Mouse (Mus musculus): Measurements from ENCODE around the gene Plod1. TPM values are rescaled to one million over a fixed set of nuclear protein-coding genes. Genes with fewer than 3 reads are reported as not detected.

The Plod1 gene
- polyA plus RNA-seq, 1 experiment from 2014 or later: 28.2 TPM

GRCm38 (mm10) chr4:147965712-147966111 is 29.1 kb upstream of the Plod1 start:
- WGBS: 80% methylated on average over 7 of the region's 7 CpGs
- ATAC-seq (ENCODE audit: low FRiP score): no peak

GRCm38 (mm10) chr4:147963623-147964022 is 27.1 kb upstream of the Plod1 start:
- no peaks in the 10 kb centered on the region for H3K27me3 ChIP-seq (ENCODE audit: control insufficient read depth, insufficient read depth, low read length)

More at GRCm38 (mm10) chr4:147965712-147966111, 29.1 kb upstream of the Plod1 start:
- H3K36me3 ChIP-seq (ENCODE audit: control insufficient read depth, insufficient read depth, low read length): no peaks in the 10 kb centered on the region
- no peak overlapping the region for H3K4me3 ChIP-seq (ENCODE audit: low read depth, low read length)
- H3K4me2 ChIP-seq (replicated peaks; ENCODE audit: low read depth, low read length): no peak overlapping the region
- H3K27ac ChIP-seq (ENCODE audit: low read depth, low read length): no peak overlapping the region
- no peaks in the 10 kb centered on the region for H3K9me3 ChIP-seq (ENCODE audit: control insufficient read depth, low read length)
- H3K4me1 ChIP-seq (replicated peaks; ENCODE audit: control insufficient read depth, insufficient read depth, low read length): no peaks in the 10 kb centered on the region
- no peaks in the 10 kb centered on the region for H3K27me3 ChIP-seq (ENCODE audit: control insufficient read depth, insufficient read depth, low read length)
- DNase-seq (ENCODE audit: low spot score): no peak
- no peak overlapping the region for H3K9ac ChIP-seq (ENCODE audit: low read depth, low read length)

GRCm38 (mm10) chr4:147962781-147963180 is 26.2 kb upstream of the Plod1 start:
- no peak overlapping the region for H3K27ac ChIP-seq (ENCODE audit: low read depth, low read length)
- H3K4me2 ChIP-seq (replicated peaks; ENCODE audit: low read depth, low read length): no peak overlapping the region
- no peaks in the 10 kb centered on the region for H3K9me3 ChIP-seq (ENCODE audit: control insufficient read depth, low read length)
- WGBS: 66% methylated on average over 6 of the region's 6 CpGs
- no peaks in the 10 kb centered on the region for H3K4me1 ChIP-seq (replicated peaks; ENCODE audit: control insufficient read depth, insufficient read depth, low read length)
- H3K4me3 ChIP-seq (ENCODE audit: low read depth, low read length): no peak overlapping the region
- ATAC-seq (ENCODE audit: low FRiP score): no peak
- no peak overlapping the region for H3K9ac ChIP-seq (ENCODE audit: low read depth, low read length)
- DNase-seq (ENCODE audit: low spot score): no peak
- H3K36me3 ChIP-seq (ENCODE audit: control insufficient read depth, insufficient read depth, low read length): no peaks in the 10 kb centered on the region
- H3K27me3 ChIP-seq (ENCODE audit: control insufficient read depth, insufficient read depth, low read length): no peaks in the 10 kb centered on the region

More at GRCm38 (mm10) chr4:147963623-147964022, 27.1 kb upstream of the Plod1 start:
- no peak overlapping the region for H3K27ac ChIP-seq (ENCODE audit: low read depth, low read length)
- H3K9ac ChIP-seq (ENCODE audit: low read depth, low read length): no peak overlapping the region
- H3K4me2 ChIP-seq (replicated peaks; ENCODE audit: low read depth, low read length): no peak overlapping the region
- no peak overlapping the region for H3K4me3 ChIP-seq (ENCODE audit: low read depth, low read length)
- no peaks in the 10 kb centered on the region for H3K9me3 ChIP-seq (ENCODE audit: control insufficient read depth, low read length)
- 87% methylated on average over 15 of the region's 15 CpGs for WGBS
- no peaks in the 10 kb centered on the region for H3K36me3 ChIP-seq (ENCODE audit: control insufficient read depth, insufficient read depth, low read length)
- DNase-seq (ENCODE audit: low spot score): no peak
- no peaks in the 10 kb centered on the region for H3K4me1 ChIP-seq (replicated peaks; ENCODE audit: control insufficient read depth, insufficient read depth, low read length)
- ATAC-seq (ENCODE audit: low FRiP score): no peak

- Histone ChIP-seq H3K36me3 (ENCODE audit: control insufficient read depth, insufficient read depth, low read length) (no peaks in the 10 kb centered on the region), H3K27me3 (ENCODE audit: control insufficient read depth, insufficient read depth, low read length) (no peaks in the 10 kb centered on the region), H3K9ac (ENCODE audit: low read depth, low read length) (no peak overlapping the region), H3K9me3 (ENCODE audit: control insufficient read depth, low read length) (no peaks in the 10 kb centered on the region), H3K4me2 (replicated peaks; ENCODE audit: low read depth, low read length) (no peak overlapping the region), H3K27ac (ENCODE audit: low read depth, low read length) (no peak overlapping the region), H3K4me3 (ENCODE audit: low read depth, low read length) (no peak overlapping the region), H3K4me1 (replicated peaks; ENCODE audit: control insufficient read depth, insufficient read depth, low read length) (no peaks in the 10 kb centered on the region)
- 52% methylated on average over 6 of the region's 6 CpGs for WGBS
- DNase-seq (ENCODE audit: low spot score): peak; percentile 86
- ATAC-seq (ENCODE audit: low FRiP score): peak; percentile 90
Measured at GRCm38 (mm10) chr4:147959881-147960831, 23.6 kb upstream of the Plod1 start.

GRCm38 (mm10) chr4:147957141-147957540 is 20.6 kb upstream of the Plod1 start:
- Histone ChIP-seq H3K4me1 (replicated peaks; ENCODE audit: control insufficient read depth, insufficient read depth, low read length) (no peaks in the 10 kb centered on the region), H3K27me3 (ENCODE audit: control insufficient read depth, insufficient read depth, low read length) (no peaks in the 10 kb centered on the region), H3K9me3 (ENCODE audit: control insufficient read depth, low read length) (no peaks in the 10 kb centered on the region), H3K9ac (ENCODE audit: low read depth, low read length) (no peak overlapping the region), H3K27ac (ENCODE audit: low read depth, low read length) (no peak overlapping the region), H3K4me2 (replicated peaks; ENCODE audit: low read depth, low read length) (no peak overlapping the region), H3K36me3 (ENCODE audit: control insufficient read depth, insufficient read depth, low read length) (no peaks in the 10 kb centered on the region), H3K4me3 (ENCODE audit: low read depth, low read length) (no peak overlapping the region)
- WGBS: 41% methylated on average over 11 of the region's 11 CpGs
- peak; percentile 62 for DNase-seq (ENCODE audit: low spot score)
- ATAC-seq (ENCODE audit: low FRiP score): no peak

- 13% methylated on average over 4 of the region's 4 CpGs for whole genome bisulfite sequencing
- H3K9me3 ChIP-seq (ENCODE audit: control insufficient read depth, low read length): no peaks in the 10 kb centered on the region
- H3K4me1 ChIP-seq (replicated peaks; ENCODE audit: control insufficient read depth, insufficient read depth, low read length): no peaks in the 10 kb centered on the region
- no peaks in the 10 kb centered on the region for H3K36me3 ChIP-seq (ENCODE audit: control insufficient read depth, insufficient read depth, low read length)
- no peak overlapping the region for H3K4me2 ChIP-seq (replicated peaks; ENCODE audit: low read depth, low read length)
- H3K27ac ChIP-seq (ENCODE audit: low read depth, low read length): no peak overlapping the region
- DNase-seq (ENCODE audit: low spot score) (peak; percentile 70), ATAC-seq (ENCODE audit: low FRiP score) (peak; percentile 49; the same call in 1 of the 2 replicates)
- H3K27me3 ChIP-seq (ENCODE audit: control insufficient read depth, insufficient read depth, low read length): no peaks in the 10 kb centered on the region
- no peak overlapping the region for H3K9ac ChIP-seq (ENCODE audit: low read depth, low read length)
- no peak overlapping the region for H3K4me3 ChIP-seq (ENCODE audit: low read depth, low read length)
Measured at GRCm38 (mm10) chr4:147953590-147953989, 17.0 kb upstream of the Plod1 start.

- no peak for ATAC-seq (ENCODE audit: low FRiP score)
- 75% methylated on average over 2 of the region's 2 CpGs for WGBS
Measured at GRCm38 (mm10) chr4:147947511-147947910, 10.9 kb upstream of the Plod1 start.

GRCm38 (mm10) chr4:147943005-147943404 is 6.4 kb upstream of the Plod1 start:
- H3K36me3 ChIP-seq (ENCODE audit: control insufficient read depth, insufficient read depth, low read length): 0 out of 2 replicates have a peak, but pooled peaks cover 4% of the 10 kb centered on the region
- 100% methylated on average over 1 of the region's 1 CpGs for WGBS

More at GRCm38 (mm10) chr4:147947511-147947910, 10.9 kb upstream of the Plod1 start:
- Histone ChIP-seq H3K4me2 (replicated peaks; ENCODE audit: low read depth, low read length) (no peak overlapping the region), H3K4me1 (replicated peaks; ENCODE audit: control insufficient read depth, insufficient read depth, low read length) (no peaks in the 10 kb centered on the region), H3K27ac (ENCODE audit: low read depth, low read length) (no peak overlapping the region), H3K9ac (ENCODE audit: low read depth, low read length) (no peak overlapping the region), H3K27me3 (ENCODE audit: control insufficient read depth, insufficient read depth, low read length) (no peaks in the 10 kb centered on the region), H3K4me3 (ENCODE audit: low read depth, low read length) (no peak overlapping the region), H3K36me3 (ENCODE audit: control insufficient read depth, insufficient read depth, low read length) (0 out of 2 replicates have a peak, but pooled peaks cover 4% of the 10 kb centered on the region), H3K9me3 (ENCODE audit: control insufficient read depth, low read length) (no peaks in the 10 kb centered on the region)
- no peak for DNase-seq (ENCODE audit: low spot score)

More at GRCm38 (mm10) chr4:147943005-147943404, 6.4 kb upstream of the Plod1 start:
- no peak overlapping the region for H3K4me2 ChIP-seq (replicated peaks; ENCODE audit: low read depth, low read length)
- DNase-seq (ENCODE audit: low spot score): no peak
- peaks cover 6% of the 10 kb centered on the region for H3K4me1 ChIP-seq (replicated peaks; ENCODE audit: control insufficient read depth, insufficient read depth, low read length)
- H3K4me3 ChIP-seq (ENCODE audit: low read depth, low read length): no peak overlapping the region
- H3K9ac ChIP-seq (ENCODE audit: low read depth, low read length): no peak overlapping the region
- no peaks in the 10 kb centered on the region for H3K27me3 ChIP-seq (ENCODE audit: control insufficient read depth, insufficient read depth, low read length)
- no peak for ATAC-seq (ENCODE audit: low FRiP score)
- H3K27ac ChIP-seq (ENCODE audit: low read depth, low read length): no peak overlapping the region
- no peaks in the 10 kb centered on the region for H3K9me3 ChIP-seq (ENCODE audit: control insufficient read depth, low read length)

Data from hindbrain, embryonic 11.5 days (tissue).